Mouse (Mus musculus): Measurements from ENCODE around the gene Calhm6. TPM values are rescaled to one million over a fixed set of nuclear protein-coding genes. Genes with fewer than 3 reads are reported as not detected.
A peak's percentile ranks its signal among the peaks of the same experiment; 100 is the strongest.

Gene Calhm6
- polyA plus RNA-seq (2015; fragmentation: Nextera tagmentation; extraction: Ambion mirVana) = 1.1 TPM in 2 replicates

DNA sequence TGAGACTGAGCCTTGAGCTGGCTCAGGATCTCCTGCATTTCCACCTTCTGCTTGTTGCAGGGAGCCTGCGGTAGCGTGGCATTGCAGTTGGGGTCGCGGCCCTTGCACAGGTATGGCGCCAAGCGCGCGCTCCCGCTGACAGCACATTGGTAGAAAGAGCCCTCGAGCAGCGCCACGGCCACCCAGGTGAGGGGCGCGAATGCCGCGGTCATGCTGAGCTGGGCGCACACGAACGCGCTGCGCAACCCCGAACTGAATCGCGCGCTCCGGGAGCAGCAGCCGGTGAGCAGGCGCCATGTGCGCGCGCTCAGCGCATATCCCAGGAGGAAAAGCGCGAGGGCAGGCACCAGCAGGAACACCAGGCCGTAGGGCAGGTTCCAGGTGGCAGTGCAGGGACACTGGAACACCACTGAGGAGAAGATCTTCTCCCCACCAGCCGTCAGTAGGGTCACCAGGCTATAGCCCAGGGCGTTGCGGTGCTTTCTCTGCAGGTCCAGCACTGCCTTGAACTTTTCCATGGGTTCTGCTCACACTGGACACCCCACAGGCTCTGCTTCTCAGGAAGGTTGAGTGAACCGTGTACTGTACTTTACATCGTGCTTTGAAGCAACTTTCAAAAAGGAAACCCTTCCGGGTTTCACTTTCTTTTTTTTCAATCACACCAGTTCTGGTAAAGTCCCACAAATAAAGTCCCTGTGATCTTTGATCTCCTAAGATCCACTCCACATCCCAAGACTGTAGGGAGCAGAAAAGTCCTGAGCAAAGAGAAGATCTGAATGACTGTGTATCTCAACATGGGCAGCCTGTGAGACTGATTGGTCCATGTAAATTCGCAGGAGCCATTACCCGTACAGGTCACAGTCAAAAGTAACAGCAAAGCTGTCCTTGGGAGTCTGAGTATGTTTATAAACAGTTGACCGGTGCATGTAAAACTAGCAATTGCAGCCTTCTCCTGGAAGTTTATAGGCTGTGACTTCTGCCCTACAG, at the start of gene Calhm6:
Gene Calhm6, minus strand, starts transcription at position 593 of the 987 bp plus-strand sequence.
- no peaks in the 10 kb centered on the region for H3K4me1 ChIP-seq (ENCODE audit: insufficient read depth, low read depth, low read length)
- peak; percentile 22 for DNase-seq (ENCODE audit: low spot score)

DNA sequence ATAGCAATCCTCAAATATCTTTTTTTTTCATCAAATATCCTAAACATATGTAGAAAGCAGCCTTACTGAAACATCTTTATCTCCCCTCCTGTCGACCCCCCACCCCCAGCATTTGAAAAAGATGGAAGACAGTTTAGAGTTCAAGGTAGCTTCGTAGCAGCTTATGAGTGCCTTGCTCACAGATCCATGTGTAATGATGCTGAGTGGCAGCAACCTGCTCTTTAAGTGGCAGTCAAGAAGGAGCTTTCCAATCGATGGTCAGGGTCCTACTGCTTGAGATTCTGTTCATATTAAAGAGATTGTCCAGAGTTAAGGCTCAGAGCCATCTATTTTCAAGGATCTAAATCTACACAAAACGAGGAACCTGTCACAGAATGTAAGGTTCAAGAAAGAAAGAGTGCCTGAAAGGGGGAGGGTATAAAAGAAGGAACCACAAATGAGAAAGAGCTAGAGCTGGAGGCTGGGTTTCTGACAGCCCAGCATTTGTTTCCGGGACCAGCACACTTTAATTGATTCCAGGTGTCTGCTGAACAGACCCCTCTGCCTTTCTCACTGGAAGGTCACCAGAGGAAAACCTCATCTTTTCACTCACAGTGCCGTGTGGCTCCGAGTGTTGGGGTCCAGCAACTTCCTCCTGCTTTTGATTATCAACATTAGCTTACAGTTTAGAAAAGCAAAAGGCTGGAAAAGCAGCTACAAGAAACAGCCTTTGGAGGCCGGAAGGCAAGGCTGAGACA, 48.3 kb upstream of the Calhm6 start:
- WGBS = 41% methylated on average over 8 of the region's 8 CpGs
- no peak overlapping the region for H3K4me2 ChIP-seq (replicated peaks; ENCODE audit: low read depth, low read length)

More for the DNA sequence above, at the start of gene Calhm6:
- Histone ChIP-seq H3K9ac (replicated peaks; ENCODE audit: low read depth) (no peak within 1 kb of the TSS), H3K9me3 (ENCODE audit: low read length) (no peaks in the 10 kb centered on the region), H3K4me2 (replicated peaks; ENCODE audit: low read depth, low read length) (peak within 1 kb of the TSS; percentile 87), H3K36me3 (ENCODE audit: insufficient read depth, low read length) (no peaks in the 10 kb centered on the region), H3K4me3 (ENCODE audit: low read depth, low read length) (peak within 1 kb of the TSS; percentile 43), H3K27ac (ENCODE audit: low read length) (no peak within 1 kb of the TSS), H3K27me3 (replicated peaks; ENCODE audit: insufficient read depth, low read length) (no peaks in the 10 kb centered on the region)
- TF ChIP-seq CTCF (IDR thresholded peaks at IDR 0.05) (no peak), EP300 (IDR thresholded peaks at IDR 0.05) (no peak)
- peak; percentile 44 for ATAC-seq
- 15% methylated on average over 44 of the region's 44 CpGs for WGBS

DNA sequence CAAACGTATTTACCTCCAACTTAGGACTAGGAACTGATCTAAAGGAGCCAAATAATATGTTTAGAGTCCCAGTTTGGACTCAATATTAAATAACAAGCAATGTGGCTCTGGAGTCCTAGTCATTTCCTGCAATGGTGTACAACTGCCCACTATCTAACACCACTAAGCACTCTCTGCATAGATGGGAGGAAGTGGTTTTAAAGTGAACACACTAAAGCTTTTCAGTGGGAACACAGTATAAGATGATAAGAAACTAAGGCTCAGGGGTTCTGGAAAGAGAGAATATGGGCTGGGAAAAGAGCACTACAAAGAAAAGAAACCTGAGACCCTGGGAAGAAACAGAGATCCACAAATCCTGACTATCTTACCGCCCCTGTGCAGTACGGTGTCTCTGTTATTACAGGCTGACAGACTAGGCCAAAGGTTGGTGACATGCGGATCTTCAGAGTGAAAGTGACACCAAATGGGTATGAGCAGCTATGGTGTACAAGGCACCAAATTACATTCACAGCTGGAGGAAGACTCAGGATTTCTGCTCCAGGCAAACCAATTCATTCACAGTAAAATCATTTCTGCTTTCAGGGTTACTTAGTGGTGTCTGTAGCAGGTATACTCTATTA, 45.0 kb upstream of the Calhm6 start:
- DNase-seq (ENCODE audit: low spot score) (no peak), ATAC-seq (no peak)
- 66% methylated on average over 4 of the region's 4 CpGs for whole genome bisulfite sequencing
- Histone ChIP-seq H3K9me3 (ENCODE audit: low read length) (no peaks in the 10 kb centered on the region), H3K4me3 (ENCODE audit: low read depth, low read length) (no peak overlapping the region), H3K9ac (replicated peaks; ENCODE audit: low read depth) (no peak overlapping the region), H3K4me2 (replicated peaks; ENCODE audit: low read depth, low read length) (no peak overlapping the region), H3K27me3 (replicated peaks; ENCODE audit: insufficient read depth, low read length) (no peaks in the 10 kb centered on the region), H3K4me1 (ENCODE audit: insufficient read depth, low read depth, low read length) (no peaks in the 10 kb centered on the region), H3K36me3 (ENCODE audit: insufficient read depth, low read length) (no peaks in the 10 kb centered on the region), H3K27ac (ENCODE audit: low read length) (no peak overlapping the region)
- TF ChIP-seq CTCF (IDR thresholded peaks at IDR 0.05) = no peak
- TF ChIP-seq EP300 (IDR thresholded peaks at IDR 0.05) = no peak

More for the DNA sequence above, 48.3 kb upstream of the Calhm6 start:
- H3K4me3 ChIP-seq (ENCODE audit: low read depth, low read length) = no peak overlapping the region
- H3K27me3 ChIP-seq (replicated peaks; ENCODE audit: insufficient read depth, low read length) = no peaks in the 10 kb centered on the region
- H3K27ac ChIP-seq (ENCODE audit: low read length) = no peak overlapping the region
- no peak for DNase-seq (ENCODE audit: low spot score)
- TF ChIP-seq CTCF (IDR thresholded peaks at IDR 0.05) (no peak), EP300 (IDR thresholded peaks at IDR 0.05) (no peak)
- no peaks in the 10 kb centered on the region for H3K9me3 ChIP-seq (ENCODE audit: low read length)
- no peak overlapping the region for H3K9ac ChIP-seq (replicated peaks; ENCODE audit: low read depth)
- no peak for ATAC-seq
- no peaks in the 10 kb centered on the region for H3K36me3 ChIP-seq (ENCODE audit: insufficient read depth, low read length)
- H3K4me1 ChIP-seq (ENCODE audit: insufficient read depth, low read depth, low read length) = no peaks in the 10 kb centered on the region

DNA sequence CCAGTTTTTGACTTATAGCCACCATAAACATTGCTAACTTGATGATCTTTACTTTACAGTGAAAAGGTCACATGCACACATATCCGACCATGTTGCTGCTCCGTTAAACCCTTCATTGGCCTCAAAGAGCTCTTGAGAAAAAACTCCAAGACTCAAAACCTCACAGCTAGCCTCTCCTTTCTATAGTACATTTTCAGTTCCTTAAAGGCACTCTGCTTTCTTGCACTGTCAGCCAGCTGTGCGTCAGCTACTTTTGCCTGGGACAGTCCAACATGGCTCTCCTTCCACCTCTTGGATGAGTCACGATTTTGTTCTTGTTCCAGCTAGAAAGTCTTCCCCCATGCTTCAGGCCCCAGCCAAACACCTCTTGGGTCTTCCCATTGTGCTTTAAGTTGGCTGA, 43.9 kb upstream of the Calhm6 start:
- Histone ChIP-seq H3K4me2 (replicated peaks; ENCODE audit: low read depth, low read length) (no peak overlapping the region), H3K4me3 (ENCODE audit: low read depth, low read length) (no peak overlapping the region), H3K9me3 (ENCODE audit: low read length) (no peaks in the 10 kb centered on the region), H3K9ac (replicated peaks; ENCODE audit: low read depth) (no peak overlapping the region), H3K27ac (ENCODE audit: low read length) (no peak overlapping the region), H3K4me1 (ENCODE audit: insufficient read depth, low read depth, low read length) (no peaks in the 10 kb centered on the region), H3K36me3 (ENCODE audit: insufficient read depth, low read length) (no peaks in the 10 kb centered on the region), H3K27me3 (replicated peaks; ENCODE audit: insufficient read depth, low read length) (no peaks in the 10 kb centered on the region)
- DNase-seq (ENCODE audit: low spot score) (peak; percentile 63), ATAC-seq (no peak)
- no peak for TF ChIP-seq CTCF (IDR thresholded peaks at IDR 0.05)
- no peak for TF ChIP-seq EP300 (IDR thresholded peaks at IDR 0.05)
- WGBS = 81% methylated on average over 4 of the region's 4 CpGs

DNA sequence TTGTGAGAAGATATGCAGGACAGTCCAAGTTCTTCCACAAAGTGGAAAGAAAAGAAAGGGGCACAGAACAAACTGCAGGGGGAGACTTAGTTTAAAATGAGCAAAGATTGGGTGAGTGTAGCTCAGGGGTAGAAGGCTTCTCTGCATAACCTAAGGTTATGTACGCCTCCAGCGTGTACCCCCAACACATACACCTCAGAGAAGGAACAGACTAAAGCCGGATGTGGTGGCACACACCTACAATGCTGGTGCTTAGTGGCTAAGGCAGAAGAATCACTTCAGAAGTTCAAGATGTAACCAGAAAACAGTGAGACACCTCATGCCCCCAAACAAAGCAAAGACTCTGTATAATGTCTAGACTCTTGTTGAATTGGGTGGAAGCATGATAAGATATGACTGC, 43.4 kb upstream of the Calhm6 start:
- Histone ChIP-seq H3K36me3 (ENCODE audit: insufficient read depth, low read length) (no peaks in the 10 kb centered on the region), H3K9me3 (ENCODE audit: low read length) (no peaks in the 10 kb centered on the region), H3K4me3 (ENCODE audit: low read depth, low read length) (no peak overlapping the region), H3K4me2 (replicated peaks; ENCODE audit: low read depth, low read length) (no peak overlapping the region), H3K9ac (replicated peaks; ENCODE audit: low read depth) (no peak overlapping the region), H3K27me3 (replicated peaks; ENCODE audit: insufficient read depth, low read length) (no peaks in the 10 kb centered on the region), H3K4me1 (ENCODE audit: insufficient read depth, low read depth, low read length) (no peaks in the 10 kb centered on the region), H3K27ac (ENCODE audit: low read length) (no peak overlapping the region)
- DNase-seq (ENCODE audit: low spot score) = no peak
- WGBS = 93% methylated on average over 3 of the region's 3 CpGs
- TF ChIP-seq CTCF (IDR thresholded peaks at IDR 0.05) (no peak), EP300 (IDR thresholded peaks at IDR 0.05) (no peak)
- no peak for ATAC-seq

DNA sequence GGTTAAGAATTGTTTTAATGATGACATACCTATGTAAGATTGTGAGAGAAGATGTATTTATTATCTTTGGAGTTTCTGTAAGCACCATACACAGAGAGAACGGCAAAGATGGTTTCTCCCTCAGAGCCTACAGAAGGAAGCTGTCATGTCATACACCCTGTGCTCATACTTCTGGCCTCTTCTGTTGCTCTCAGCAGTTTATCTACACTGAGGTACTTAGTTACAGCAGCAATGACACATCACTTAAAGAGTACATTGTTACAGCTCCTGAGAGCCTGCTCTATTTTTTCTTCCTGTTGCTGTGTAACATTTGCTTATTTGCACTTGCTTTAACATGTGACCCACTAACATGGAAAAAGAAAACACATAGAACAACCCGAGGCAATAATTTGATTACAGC, 39.2 kb upstream of the Calhm6 start:
- H3K9me3 ChIP-seq (ENCODE audit: low read length) = no peaks in the 10 kb centered on the region
- H3K27me3 ChIP-seq (replicated peaks; ENCODE audit: insufficient read depth, low read length) = no peaks in the 10 kb centered on the region
- H3K4me2 ChIP-seq (replicated peaks; ENCODE audit: low read depth, low read length) = no peak overlapping the region
- no peak for DNase-seq (ENCODE audit: low spot score)
- WGBS = 79% methylated on average over 2 of the region's 2 CpGs
- no peaks in the 10 kb centered on the region for H3K4me1 ChIP-seq (ENCODE audit: insufficient read depth, low read depth, low read length)
- no peak for TF ChIP-seq CTCF (IDR thresholded peaks at IDR 0.05)
- no peak for TF ChIP-seq EP300 (IDR thresholded peaks at IDR 0.05)
- H3K4me3 ChIP-seq (ENCODE audit: low read depth, low read length) = no peak overlapping the region
- ATAC-seq = no peak
- H3K9ac ChIP-seq (replicated peaks; ENCODE audit: low read depth) = no peak overlapping the region
- no peaks in the 10 kb centered on the region for H3K36me3 ChIP-seq (ENCODE audit: insufficient read depth, low read length)
- no peak overlapping the region for H3K27ac ChIP-seq (ENCODE audit: low read length)
